Mouse (Mus musculus): ENCODE data around the gene Hoxa9.

The Hoxa9 gene

DNA sequence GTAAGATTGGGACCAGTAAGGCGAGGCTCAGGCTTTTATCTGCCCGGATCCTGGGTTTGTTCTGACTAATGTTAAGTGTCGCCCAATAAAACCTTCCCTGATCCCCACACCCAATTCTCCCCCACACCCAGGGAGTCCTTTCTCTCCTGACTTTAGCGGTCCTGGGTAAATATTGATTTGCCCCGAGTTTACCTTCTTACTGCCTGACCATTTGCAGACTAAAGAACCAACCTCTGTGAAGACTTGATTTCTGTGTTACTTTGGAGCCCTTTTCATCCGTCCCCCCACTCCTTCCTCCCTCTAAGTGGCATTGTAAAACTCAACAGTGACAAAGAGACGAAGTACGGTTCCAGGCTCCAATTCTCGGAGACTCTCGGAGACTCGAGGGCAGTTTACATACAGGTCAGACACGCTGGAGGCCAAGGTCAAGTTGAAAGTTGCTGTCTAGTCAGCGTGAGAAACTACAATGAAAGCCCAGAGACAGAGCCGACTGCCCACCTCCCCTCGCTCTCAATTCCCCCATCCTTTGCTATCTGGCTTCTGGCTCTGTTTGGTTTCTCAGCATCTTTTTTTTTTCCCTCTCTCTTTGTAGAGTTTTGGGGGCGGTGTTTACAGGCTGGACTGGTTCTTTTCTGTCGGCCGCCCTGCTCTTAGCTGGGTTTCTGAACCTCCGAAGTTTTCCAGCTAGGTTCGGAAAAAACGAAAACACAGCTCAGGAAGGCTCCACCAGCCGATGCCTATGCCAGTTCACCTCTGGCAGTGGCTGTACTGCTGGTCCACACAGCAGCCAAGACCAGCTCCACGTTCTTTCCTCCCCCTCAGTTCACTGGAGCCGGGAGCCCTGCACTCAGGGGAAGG lies 31.8 kb upstream of the Hoxa9 start:
- in situ Hi-C loops (cut with MboI, MseI), result loop anchor here (5.0 to 10.0 kb wide), 3 partner anchors 35 to 582 kb away; partner anchors contain the start of gene Evx1

DNA sequence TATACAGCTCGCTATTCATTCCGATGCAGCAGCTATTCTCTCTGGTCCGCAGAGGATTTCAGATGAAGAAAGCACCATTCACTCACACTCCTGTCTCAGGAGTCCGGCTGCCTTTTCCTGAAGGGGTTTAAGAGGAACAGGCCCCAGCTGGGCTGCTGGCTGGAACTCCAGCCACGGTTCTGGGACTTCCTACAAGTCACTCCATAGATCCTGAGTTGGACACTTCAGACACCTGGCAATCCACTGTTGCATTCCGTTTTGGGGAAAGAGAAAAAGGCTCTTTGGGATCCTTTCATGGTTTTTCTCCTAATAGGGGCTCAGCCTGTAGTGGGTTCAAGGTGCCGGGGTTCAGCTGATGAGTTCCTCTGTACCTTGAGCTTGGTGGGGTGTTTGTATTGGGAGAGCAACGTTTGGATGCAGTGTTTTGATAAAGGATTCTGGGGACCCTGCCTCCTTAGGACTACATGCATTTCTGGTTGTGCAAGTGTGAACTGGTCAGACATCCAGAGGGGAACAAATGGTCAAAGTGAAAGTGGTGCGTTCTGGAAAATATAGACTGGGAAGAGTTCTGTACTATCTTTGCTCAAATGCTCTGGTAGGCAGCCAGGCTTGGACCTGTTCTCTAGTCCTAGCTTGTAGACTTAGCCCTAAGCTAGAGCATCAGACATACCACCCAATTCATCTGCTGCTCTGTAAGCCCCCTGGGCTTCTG lies 31.0 kb upstream of the Hoxa9 start:
- in situ Hi-C loops (cut with MboI, MseI), result loop anchor here (5.0 to 10.0 kb wide), 3 partner anchors 35 to 583 kb away; partner anchors contain the start of gene Evx1

DNA sequence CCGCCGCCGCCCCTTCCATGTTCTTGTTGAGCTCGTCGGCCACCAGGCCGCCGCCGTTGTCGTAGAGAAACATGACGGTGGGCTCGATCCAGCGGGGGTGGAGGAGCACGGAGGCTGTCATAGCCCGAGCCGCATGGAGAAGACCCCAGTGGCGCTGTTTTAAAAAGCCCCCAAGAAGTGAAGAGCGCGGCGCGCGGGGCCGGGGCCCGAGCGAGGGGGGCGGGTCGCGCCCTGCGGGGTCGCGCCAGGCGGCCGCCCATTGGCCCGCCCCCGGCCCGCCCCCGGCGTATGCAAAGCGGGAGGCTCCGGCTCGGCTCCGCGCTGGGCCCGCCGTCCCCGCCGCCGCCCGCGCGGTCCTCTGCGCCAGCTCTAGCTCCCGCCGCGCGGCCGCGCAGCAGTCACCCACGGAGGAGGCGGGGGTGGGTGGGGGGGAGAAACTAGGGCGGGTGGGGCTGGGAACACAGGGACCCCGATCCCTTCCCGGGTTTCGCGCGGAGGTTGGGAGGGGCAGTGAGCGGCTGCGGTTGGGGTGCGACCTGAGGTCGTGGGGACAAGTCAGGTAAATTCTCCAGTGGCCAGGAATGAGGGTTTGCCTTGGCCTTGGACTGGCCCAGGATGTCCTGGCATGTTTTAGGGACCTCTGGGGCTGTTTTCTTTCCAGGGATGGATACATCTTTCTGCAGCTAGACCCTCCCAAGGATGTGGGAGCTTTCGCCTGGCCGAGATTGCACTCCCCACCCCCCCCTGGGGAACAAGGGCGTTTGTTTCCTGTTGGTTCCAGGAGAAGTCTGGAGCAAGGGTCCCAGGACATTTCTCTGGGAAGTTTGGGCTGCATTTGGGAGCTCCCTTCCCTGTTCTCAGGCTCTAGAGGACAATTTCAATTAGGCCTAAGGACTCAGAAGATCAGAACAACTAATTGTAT lies 30.0 kb upstream of the Hoxa9 start, which contains the start of gene Hoxa13:
Gene Hoxa13, minus strand, starts transcription at position 227 of the 922 bp plus-strand sequence.
- in situ Hi-C loops (cut with MboI, MseI), result loop anchor here (5.0 to 10.0 kb wide), 3 partner anchors 34 to 584 kb away; partner anchors contain the start of gene Evx1

DNA sequence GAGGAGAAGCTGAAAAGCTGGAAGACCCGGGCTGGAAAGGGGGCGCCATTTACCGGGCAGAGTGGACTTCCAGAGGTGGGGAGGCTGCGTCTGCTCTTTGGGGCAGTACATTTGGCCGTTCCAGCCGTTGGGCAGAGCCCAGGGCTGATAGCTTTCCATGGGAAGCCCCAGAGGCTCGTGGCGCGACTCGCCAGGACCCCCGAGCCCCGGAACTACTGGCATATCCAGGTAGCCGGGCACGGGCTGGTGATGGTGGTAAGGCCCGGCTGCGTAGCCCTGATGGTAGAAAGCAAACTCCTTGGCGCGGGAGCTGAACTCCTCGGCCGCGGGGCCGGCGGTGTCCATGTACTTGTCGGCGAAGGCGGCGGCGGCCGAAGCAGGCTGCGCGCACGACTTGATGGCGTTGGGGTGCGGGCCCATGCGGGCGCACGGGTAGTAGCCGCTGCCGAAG lies 28.9 kb upstream of the Hoxa9 start:
- in situ Hi-C loops (cut with MboI, MseI), result loop anchor here (5.0 to 10.0 kb wide), 4 partner anchors 33 to 662 kb away; partner anchors contain the start of gene Evx1

DNA sequence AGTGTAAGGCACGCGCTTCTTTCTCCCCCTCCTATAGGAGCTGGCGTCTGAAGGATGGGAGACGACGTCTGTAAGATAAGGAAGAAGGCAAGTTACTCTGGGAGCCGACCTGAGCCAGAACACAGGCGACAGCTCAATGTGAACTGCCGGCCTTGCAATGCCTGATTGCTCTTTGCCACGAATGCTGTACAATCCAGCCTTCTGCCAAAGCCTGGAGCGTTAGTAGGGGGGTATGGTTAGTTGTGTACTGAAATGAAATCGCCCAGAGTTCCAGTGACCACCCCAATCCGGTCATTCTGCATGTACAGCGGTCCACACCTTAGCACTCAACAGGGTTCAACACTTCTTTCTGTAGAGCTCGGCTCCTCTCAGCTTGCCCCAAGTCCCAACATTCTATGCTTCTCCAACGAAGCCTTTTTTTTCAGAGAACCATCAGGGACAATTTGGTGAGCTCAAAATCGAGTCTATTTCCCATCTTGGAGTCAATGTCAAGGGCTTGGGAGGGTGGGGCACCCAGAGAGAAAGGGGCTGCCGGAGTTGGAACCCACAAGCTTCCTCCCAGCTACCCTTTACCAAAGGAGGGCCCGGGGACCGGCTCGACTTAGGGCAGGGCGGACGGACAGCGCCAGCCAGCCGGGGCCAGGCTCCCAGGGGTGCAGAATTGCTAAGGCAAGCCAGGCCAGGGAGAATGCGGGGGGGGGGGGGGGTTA lies 28.3 kb upstream of the Hoxa9 start:
- in situ Hi-C loops (cut with MboI, MseI), result loop anchor here (5.0 kb wide), 1 partner anchor 663 kb away; no protein-coding TSS in a partner anchor

DNA sequence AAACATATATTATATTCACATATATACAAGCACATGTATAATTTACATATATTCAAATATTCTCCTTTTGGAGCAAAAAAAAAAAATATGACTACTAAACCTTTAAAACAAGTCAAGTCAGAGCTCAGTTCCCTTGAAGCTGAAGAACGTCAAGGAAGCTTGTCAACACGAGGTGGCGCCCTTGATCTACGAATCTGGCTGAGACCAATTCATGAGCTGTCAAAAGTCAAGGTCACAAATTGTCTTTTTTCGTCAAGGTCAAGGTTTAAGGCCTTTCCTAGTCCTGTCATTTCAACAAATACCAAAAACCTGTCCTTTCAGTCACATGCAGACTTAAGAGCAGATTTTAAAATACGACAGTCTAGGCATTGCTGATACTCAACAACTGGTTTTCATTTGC lies 26.1 kb upstream of the Hoxa9 start:
- in situ Hi-C loops (cut with MboI, MseI), result loop anchor here (5.0 kb wide), 1 partner anchor 665 kb away; no protein-coding TSS in a partner anchor

DNA sequence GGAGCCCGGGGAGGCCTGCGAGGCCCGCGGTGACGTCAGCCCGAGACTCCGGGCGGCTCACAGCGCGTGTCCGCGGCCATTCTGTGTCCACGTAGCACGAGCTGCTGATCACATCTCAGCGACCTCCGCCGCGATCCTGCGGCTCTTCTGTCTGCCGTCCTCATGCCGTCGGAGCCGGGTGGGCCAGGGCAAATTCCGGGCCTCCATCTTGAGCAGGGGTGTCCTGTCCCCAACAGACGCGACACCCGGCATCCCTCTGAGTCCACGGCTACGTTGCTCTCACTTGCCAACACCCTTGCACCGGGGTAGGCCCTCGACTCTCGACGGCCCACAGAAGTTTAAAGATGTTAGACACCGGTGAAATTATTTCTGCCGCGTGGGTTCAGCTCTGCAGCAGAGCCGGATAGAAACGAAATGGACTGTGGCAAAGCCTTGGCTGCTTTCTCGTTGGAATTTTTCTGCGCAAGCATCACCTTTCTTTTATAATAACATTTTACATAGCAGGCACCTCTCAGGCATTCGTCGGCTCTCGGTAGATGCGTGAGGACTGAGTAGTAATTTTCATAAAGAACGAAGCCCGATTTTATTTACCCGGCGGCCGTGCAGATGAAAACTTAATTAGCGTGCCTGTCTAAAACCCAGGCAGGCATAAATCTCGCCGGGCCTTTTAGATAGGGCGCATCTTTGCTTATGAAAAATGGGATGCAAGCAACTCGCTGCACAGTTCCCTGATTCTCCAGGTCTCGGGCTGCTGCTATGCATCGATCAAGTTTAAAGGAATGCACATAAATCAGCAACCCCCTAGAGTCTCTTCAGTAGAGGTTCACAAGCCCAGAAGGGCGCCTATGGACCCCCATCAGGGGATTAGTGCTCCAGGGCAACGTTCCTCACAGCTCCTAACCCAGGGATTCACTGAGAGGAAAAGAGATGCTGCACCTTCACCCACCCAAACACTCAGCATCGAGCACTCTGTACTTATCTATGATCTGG lies 22.9 kb upstream of the Hoxa9 start:
- in situ Hi-C loops (cut with MboI, MseI), result no loop called here

DNA sequence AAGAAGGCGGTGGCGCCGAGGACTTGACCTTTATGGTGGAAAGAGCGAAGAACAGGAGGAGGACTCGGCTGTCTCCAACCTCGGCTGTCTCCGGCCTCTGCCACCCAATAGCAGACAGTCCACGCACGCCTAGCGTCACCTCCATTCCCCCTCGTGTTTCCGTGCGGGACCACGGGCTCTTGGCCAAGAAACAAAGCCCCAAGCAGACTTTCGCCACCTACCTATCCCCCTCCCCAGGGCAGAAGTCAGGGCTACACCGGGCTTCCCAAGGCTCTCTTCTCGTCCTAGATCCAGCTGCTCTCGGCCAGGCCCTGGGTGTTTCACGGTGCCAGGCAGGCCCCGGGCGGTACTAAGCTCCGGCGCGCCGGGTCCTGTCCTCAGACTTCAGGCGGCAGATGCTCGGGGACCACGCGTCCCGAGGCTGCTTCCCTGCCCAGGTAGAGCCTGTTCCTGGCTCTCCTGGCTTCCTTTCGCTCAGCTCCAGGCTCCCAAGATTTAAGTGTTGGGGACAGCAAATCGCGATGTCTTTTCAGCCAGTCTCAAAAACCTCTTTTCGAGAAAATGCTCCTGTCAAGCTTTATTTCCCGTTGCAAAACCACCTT lies 22.0 kb upstream of the Hoxa9 start:
- in situ Hi-C loops (cut with MboI, MseI), result no loop called here

DNA sequence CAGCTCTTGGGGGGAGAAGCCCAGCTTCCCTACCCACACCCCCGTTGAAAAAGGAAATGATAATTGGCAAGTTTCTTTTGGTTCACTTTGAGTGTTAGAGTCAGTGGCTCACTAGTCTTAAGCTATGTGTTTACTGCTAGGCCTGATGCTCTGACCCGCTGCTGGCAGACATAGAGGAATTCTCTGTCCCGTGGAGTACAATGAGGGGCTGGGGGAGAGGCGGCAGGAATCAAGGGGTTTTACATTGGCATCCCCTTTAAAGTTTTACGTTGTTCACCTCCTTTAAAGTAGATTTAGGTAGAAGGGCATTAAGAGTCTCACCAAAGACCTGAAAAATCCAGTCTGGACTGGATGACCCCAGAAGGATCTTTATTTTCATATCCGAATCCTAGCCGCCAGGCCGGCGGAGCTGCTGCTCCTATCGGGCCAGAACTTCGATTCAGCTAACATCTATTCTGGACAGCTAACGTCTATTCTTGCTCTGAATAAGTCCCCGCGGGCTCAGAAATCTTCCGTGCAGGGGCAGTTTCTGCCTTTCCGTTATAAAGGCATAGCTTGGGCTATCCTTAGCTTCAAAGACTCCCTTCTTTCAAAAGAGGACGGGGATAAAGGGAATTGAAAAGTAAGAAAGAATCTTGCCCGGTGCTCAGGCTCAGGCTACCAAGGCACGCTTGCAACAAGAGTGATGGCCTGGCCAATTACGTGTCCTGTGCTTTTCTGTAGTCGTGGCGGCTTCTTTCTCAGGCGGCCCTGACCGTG lies 21.3 kb upstream of the Hoxa9 start:
- in situ Hi-C loops (cut with MboI, MseI), result no loop called here

DNA sequence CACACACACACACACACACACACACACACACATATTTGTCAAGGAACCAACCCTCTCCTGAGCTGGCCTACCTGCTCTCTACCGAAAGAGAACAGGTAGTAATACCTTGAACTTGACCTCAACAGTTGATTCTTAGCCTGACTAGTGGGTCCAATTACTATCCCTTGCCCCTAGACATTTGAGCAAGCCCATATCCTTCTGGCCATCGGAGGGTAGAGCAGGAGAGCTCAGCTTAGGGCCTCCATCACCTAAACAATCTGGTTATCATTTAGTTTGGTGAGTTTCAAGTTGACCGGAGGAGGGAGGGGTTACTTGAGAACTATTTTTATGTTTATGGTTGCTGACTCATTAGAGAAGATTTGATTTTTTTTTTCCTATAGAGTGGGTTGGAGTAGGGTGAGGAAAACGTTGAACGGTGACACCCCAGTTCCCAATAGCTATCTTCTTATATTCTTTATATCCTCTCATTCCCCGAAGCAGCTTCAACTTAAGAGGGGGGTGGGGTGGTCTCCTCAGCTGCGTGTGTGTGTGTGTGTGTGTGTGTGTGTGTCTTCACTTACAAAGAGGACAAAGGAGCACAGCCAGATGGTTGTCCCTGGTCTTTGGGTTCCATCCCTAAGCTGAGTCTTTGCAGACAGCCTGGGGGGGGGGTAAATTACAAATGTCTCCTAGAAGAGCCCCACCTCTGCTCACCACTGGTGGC lies 20.4 kb upstream of the Hoxa9 start:
- in situ Hi-C loops (cut with MboI, MseI), result no loop called here

DNA sequence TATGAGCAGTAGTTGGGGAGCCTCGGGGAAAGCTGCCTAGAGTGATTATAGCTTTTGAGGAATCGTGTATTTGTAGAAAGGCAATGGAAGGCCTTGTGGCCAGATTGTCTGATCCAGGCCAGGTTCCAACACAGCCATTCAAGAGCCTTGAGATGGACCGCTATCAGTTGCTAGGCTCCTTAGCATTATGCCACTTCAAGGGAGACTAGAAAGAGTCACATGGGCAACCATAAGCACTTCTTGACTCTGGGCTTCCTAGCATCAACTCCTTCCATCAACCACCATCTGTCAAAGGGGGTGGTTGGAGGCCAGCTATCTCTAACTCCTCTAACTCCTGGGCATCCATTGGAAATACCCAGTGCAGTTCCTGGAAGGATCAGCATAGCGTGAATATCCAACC lies 18.9 kb upstream of the Hoxa9 start:
- in situ Hi-C loops (cut with MboI, MseI), result loop anchor here (25.0 kb wide), 1 partner anchor 1037 kb away; the partner anchor contains the start of gene Creb5

DNA sequence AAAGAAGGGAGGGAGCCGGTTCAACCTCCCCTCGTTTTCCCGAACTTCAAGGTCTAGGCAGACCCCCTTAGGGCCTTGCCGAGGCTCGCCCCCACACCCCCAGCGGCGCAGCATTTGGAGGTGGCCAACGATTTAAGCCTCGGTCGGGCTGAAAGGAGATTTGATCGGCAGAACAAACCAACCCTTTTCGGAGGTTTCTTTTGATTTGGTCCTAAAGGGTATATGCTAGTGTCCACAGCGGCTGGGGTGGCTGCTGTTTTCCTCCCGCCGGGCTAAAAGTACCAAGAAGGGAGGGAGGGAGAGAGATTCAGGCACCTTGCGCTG lies 18.5 kb upstream of the Hoxa9 start:
- in situ Hi-C loops (cut with MboI, MseI), result loop anchor here (25.0 kb wide), 1 partner anchor 1038 kb away; the partner anchor contains the start of gene Creb5

DNA sequence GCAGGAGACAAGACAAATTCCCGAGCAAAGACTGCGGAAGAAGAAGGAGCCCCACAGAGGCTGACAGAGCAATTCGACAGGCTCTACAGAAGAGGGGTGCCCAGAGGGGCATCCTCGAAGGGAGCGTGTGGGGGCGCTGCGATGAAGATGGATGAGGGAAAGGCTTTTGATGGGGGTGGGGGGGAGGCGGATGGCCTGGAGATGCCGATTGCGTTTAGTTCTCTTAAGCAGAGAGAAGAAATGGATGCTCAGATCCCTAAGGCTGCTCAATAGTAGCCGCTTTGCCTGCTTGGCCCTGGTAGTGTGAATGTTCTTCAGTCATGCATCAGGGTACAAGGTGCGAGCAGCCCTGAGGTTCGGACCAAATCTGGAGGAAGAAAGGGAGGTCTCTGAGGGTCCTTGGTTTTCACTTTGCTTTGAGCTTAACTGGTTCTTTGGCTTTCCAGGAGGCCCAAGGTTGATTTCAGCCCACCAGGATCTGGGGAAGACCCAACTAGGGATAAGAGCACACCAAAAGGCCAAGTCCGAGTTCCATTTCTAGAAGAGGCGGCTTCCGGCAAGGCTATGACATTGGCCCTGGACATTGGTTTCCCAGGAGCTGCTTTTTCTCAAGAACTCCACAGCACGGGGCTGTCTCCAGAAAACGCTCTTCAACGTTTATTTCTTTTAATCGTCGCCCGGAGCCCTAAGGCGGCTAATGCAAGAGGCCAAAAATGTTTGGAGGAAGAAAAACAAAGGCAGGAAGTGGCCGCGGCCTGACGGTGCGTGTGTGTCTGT lies 17.9 kb upstream of the Hoxa9 start:
- in situ Hi-C loops (cut with MboI, MseI), result loop anchor here (25.0 kb wide), 1 partner anchor 1038 kb away; the partner anchor contains the start of gene Creb5

DNA sequence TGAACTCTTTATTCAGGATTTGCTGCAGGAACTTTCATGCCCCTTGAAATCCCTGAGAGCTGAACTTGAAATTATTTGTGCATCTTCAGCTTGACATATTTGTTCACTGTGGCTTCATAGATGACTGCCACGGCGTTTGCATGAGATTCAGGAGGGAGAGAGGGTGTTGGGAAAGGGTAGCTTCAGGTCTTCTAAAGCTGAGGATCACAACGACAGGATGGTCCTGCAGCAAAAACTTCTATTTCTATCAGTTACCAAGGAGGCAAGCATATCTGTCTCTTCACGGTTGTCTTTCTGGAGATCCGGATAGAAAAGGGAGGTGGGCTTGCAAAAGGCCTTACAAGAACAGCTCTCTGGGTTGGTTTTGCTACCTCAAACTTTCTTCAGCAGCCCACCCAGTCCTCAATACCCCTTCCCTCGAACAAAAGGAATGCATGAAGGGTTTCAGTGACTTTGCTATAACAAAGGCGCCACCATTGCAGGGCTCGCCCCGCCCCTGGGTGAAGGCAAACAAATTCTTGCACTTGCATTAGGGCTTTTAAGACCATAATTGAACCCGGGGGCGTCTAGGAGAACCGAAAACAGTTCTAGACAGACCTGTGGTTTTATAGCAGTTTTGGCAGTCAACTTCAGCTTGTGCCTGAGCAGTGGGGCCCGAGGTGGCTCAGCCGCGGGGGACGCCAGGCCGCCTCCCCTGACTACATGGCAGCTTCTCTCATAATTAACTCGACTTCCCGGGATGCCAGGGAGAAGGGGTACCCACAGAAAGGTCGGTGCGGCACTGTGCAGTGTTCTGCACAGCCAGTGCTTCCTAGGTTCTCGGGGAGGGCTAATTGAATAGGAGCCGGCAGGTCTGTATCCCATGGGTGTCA lies 17.1 kb upstream of the Hoxa9 start:
- in situ Hi-C loops (cut with MboI, MseI), result loop anchor here (25.0 kb wide), 1 partner anchor 1039 kb away; the partner anchor contains the start of gene Creb5

DNA sequence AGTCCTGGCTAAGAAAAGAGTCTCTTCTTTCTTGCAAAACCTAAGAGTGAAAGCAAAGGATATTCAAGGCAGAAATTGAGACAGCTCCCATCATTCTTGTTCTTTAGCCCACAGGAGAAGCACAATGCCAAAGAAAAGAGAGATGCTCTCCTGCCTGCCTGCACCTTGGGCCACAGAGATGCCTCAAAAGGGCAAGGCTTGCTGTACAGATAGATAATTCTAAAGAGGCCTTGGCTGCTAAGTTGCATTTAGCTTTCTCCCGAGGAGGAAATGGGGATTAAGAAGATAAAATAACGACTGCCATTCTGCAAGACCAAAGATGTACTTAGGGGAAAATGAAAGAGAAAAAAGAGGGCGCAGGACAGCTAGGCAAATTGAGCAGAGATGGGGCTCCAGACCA lies 16.0 kb upstream of the Hoxa9 start:
- in situ Hi-C loops (cut with MboI, MseI), result loop anchor here (25.0 kb wide), 1 partner anchor 1040 kb away; the partner anchor contains the start of gene Creb5

All from T-helper 1 cell (primary cell).